Mouse (Mus musculus) olfactory bulb, adult 2 months (tissue): ENCODE measurements around the gene Dazl.

ENCODE experiments used
- CTCF ChIP-seq: fragments of 200-500 bp; IDR thresholded peaks from 2 replicates; pipeline ENCODE4 v1.5.1; 2012; ENCODE audit warnings: low read depth, mild to moderate bottlenecking, low read length, moderate library complexity; ENCODE audit not compliant: insufficient read depth
- POLR2A ChIP-seq: fragments of 200-500 bp; IDR thresholded peaks from 2 replicates; pipeline ENCODE4 v1.6.1; 2012; ENCODE audit warnings: mild to moderate bottlenecking, low read depth, low read length, moderate library complexity; ENCODE audit not compliant: insufficient read depth

- TF ChIP-seq CTCF (no peak), POLR2A (no peak)
These were observed 55.4 kb downstream of the Dazl start for GRCm38 (mm10) chr17:50237818-50238610.
